Mouse (Mus musculus): ENCODE results near the gene Fance.
"Not testable (repeated sequence)": the region's sequence is repeated elsewhere in the genome, so short reads cannot be mapped to it uniquely, and the experiment has no call there.

The Fance gene

DNA sequence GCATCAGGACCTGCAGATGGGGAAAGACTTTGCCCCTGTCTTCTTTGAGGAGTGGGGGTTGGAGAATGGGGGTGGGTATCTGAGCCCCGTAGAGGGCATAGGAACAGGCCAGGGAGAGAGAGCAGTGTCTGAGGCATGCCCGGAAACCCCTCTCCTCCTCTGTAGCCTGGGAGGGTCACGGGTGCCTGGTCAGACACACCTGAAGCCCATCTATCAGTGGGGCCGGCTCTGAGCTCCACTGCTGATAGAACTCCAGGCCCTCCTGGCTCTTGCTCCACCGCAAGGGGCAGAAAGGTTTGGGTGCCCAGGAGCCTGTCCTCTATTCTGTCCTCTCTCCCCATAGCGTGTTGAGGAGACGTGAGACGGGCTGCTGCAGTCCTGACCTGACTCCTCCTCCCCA is 12.4 kb downstream of the Fance start:
- no peak for DNase-seq (ENCODE audit: extremely low spot score, low spot score)

DNA sequence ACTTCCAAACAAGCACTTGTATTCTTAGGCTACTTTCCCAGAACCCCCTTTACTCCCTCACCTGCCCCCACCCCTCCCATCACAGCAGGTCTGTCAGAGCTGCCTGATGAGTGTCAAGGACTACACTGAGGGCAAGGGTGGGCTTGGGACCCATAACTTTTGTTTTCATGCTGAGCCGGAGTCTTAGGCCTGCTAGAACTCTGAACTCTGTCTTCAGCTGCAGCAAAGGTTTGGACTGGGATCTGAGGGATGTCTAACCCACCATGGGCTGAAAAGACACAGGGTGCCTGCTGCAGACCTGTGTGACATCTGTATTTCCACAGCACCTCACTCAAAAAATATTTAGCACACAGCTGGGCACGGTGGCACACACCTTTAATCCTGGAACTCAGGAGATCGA is 13.6 kb downstream of the Fance start:
- DNase-seq (ENCODE audit: extremely low spot score, low spot score): no peak

DNA sequence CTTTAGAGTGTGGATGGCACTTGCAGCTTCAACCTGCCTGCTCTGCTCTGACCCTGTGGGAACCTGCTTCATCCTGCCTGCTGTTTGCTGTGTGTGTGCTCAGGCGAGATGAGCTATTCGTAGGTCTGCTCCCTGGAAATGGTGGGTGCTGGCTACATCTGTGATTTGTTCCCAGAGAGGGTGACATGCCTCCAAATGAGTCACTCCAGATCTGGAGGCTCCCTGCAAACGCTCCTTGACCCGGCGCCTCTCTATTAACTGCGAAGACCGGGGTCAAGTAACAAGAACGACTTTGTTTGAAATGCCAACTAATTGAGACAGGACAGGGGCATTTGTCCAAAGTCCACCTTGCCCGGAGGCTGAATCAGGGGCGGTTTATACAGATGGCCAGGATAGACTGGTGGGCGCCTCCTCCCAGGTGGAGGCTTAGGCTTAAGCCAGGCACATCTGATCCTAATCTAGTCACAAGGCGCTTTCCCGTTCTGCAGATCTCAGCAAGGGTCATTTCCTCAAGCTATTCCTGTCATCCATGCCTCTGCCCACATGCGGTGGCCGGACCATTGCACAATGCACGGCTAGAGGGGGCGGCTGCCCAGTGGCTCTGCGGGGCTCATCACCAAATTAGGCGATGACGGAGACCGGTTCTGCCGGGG is 14.5 kb downstream of the Fance start:
- no peak for DNase-seq (ENCODE audit: extremely low spot score, low spot score)

DNA sequence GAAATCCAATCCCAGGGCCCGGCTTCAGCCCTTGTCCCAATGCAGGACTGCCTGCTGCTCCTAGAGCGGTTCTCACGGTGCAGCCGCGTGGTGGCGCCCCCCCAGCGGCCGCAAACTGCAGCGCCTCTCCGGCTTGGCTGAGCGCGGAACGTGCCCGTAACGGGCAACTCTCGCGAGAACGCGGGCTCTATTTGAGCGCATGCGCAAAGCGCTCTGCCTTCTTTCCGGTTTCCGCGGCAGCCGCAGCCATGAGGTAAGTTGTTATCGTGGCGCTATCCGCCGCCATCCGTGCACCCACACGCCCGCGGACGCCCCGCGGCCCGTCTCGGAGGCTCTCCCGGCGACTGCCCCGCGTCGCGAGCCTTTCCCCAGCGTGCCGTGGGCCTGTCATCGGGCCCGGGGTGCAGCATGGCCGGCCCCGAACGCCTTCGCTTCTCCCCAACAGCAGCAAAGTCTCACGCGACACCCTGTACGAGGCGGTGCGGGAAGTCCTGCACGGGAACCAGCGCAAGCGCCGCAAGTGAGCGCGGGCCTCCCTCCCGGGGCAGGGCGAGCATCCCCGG is 15.1 kb downstream of the Fance start, which contains the start of gene Rpl10a:
Gene Rpl10a (plus strand): TSS at position 106 of the 563 bp plus-strand sequence.
- peak; percentile 99 for DNase-seq (ENCODE audit: extremely low spot score, low spot score)

DNA sequence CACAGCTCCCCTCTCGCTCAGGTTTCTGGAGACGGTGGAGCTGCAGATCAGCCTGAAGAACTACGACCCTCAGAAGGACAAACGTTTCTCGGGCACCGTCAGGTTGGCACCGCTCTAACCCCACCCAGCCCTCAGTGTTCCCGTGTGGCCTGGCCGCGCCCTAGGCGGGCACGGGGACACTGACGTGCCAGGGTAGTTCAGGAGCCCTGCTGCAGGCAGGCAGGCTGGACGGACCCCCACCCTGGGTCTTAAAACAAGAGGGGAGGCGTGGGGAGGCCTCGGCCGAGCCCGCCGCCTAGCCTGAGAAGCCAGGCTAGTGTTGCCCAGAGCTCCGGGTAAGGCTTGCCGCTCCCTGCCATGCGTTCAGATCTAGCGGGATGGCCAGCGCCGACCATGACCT is 15.6 kb downstream of the Fance start:
- peak; percentile 51 for DNase-seq (ENCODE audit: extremely low spot score, low spot score)

DNA sequence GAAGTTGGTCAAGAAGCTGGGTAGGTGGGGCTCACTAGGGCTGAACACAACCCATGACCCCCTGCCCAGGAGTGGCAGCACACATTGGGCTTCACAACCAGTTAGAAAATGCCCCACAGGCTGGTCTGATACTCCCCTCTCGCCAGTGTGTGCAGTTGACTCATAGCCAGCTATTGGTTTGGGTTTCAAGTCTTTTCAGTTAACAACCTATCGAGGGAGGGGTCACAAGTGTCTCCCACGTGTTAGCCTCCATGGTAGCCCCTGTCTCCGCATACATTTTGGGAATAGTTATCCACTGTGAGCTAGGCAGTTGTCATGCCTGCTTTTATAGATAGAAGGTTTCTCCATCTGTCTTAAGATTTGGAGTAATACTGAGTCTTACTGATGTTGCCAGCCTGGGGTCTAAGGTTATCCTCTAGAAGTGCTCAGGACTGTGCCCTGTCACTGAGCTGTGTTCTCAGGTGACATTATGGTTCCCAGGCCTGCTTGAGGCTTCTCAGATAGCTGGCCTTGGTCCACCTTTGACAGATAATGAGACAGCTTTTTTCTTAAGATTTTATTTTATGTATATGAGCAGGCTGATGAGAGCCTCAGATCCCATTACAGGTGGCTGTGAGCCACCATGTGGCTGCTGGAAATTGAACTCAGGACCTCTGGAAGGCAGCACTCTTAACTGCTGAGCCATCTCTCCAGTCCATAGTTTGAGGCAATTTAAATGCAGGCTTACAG is 16.3 kb downstream of the Fance start:
- no peak for DNase-seq (ENCODE audit: extremely low spot score, low spot score)

DNA sequence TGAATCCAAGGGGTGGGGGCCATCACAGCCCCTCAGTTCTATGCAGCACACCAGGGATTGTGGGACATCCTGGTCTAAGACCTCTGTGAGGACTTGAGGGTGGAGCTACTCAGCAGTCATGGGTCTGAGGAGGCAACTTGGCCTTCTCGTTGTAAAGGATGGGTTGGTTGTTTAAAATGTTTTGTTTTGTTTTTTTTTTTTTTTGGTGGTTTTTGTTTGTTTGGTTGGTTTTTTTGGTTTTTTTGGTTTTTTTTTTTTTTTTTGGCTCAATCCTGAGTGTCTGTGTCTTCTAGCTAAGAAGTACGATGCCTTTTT is 16.9 kb downstream of the Fance start:
- DNase-seq (ENCODE audit: extremely low spot score, low spot score): no peak

DNA sequence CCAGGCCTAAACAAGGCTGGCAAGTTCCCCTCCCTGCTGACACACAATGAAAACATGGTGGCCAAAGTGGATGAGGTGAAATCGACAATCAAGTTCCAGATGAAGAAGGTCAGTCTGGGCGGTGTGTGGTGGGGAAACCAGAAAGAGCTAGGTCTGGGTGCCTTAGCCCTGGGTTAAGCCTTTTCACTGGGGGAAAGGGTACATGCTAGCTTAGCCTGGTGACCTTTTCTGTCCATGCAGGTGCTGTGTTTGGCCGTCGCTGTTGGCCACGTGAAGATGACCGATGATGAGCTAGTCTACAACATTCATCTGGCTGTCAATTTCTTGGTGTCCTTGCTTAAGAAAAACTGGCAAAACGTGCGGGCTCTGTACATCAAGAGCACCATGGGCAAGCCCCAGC is 17.3 kb downstream of the Fance start:
- DNase-seq (ENCODE audit: extremely low spot score, low spot score): not testable (repeated sequence)

DNA sequence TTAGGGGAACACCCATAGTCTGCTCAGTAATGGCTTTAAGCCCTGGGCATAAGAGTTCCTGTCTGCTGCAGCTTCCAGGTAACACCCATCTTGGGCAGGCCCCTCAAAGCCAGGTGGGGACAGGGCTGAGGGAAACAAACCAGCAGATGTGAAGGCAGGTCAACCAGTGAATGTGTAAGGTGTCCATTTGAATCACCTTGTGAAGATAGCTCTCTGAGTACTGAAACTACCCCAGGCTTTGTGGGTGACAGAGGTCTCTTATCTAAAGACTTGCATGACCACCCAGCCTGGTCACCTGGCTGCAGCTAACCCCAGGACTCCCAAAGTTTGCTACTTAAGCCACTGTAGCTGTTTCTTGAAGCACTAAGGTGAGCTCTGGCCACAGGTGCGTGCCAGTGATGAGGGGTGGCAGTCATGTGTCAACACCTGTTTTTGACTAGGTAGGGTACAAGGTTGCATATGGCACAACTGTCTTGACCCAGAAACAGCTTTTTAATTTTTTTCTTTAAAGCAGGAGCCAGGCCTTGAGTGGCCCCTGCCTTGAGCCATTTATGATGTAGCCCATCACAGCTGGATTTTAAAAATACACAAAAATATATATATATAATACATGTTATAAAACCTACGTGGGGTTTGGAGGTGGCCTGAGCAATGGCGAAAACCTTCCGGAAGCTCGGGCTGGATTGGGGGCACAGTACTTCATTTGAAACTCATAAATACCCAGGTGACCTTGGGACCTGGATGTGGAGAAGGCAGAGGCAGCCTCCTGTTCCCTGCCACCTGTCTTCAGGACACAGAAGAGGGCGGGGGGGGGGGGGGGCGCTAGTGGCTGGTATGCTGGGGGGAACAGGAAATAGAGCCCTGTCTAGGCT is 18.2 kb downstream of the Fance start:
- no peak for DNase-seq (ENCODE audit: extremely low spot score, low spot score)

DNA sequence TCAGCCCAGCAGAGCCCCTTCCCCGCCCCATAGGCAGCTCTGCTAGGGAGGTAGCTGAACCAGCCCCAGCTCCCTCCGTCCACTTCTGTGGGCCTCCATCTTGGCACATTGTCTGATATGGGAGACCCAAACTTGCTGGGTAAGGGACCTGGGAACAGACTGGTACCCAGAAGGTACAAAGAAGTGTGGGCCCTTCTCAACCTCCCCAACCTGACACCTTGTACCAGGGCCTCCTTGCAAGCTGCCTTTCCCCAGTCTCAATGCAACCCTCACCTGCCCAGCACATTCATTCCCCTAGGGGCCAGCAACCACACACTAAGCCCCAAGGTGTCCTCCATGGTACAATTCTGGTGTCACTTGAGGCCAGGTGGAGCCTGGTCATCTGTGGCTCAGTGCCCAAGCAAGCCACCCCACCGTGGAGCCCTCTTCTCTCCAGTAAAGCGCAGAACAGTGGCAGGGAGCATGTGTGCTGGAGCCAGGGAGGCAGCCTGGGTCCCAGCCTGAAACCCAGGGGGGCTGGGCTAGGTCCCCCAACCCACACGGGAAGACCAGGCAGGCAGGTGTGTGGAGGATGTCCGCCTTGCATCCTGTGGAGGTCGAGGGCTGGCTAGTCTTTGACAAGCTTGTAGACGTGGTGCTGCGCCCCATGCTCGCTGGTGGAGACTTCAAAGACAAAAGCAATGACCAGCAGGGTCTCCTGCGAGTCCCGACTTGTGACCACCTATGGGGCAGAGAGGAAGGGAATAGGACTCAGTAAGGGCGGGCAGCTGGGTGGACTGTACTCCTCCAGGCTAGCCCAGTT is 19.0 kb downstream of the Fance start:
- DNase-seq (ENCODE audit: extremely low spot score, low spot score): no peak

DNA sequence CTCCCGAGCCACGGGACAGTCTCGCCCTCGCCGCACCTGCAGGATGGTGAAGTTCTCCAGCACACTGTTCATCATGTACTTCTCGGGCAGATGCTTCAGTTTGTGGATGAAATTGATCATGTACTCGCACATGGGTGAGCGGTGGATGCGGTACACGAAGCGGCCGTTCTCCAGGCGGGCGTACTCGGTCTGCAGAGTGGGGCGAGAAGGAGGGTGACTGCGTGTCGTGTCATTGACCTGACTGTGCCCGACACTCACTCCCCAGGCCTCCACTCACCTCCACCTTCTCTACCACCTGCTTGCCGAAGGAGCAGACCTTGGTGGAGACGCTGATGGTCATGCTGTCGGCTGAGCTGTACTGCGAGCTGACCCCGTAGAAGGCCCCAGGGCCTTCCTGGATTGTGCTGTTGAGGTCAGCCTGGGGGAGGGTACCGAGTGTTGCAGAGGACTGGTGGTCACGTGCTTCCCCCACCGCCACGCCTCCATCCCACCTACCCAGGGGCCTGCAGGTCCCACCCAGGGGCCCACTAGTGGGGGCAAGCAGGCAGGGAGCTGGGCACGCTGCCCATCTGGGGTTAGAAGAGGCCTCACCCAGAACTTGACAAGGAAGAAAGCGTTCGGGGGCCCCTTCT is 19.7 kb downstream of the Fance start:
- no peak for DNase-seq (ENCODE audit: extremely low spot score, low spot score)

DNA sequence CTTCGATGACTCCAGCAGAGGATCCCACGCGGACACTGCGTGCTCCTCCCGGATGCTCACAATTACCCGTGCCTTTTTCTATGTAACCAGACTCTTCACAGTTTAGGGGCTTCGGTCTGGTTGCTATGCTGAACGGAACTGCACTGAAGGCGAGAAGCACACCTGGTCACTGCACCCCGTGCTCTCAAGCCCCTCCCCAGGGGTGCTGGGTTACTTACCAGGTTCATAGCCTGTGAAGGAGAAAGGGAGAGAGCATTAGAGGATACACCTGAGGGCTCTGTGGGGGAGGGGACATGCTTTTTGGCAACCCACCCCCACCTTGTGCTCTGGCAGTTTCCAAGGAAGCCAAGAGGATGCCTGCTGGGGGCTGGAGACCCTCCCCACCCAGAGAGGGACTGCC is 21.9 kb downstream of the Fance start:
- DNase-seq (ENCODE audit: extremely low spot score, low spot score): no peak

DNA sequence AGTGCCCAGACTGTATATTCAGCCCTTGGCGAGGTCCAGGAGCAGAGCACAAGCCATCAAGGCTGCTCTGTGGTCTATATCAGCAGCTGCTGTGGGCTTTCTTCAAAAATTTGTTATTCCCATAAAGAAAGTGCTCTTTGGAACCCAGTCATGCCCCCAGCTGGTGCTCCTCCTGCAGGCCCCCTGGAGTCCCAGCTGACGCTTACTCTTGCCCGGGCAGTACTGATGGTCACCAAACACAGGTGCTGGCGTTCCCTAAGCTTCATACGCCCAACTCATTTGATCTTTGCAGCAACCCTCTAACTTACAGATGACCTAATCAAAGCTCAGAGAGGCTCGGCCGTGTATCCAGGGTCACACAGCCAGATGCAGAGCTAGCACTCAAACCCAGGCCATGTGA is 24.2 kb downstream of the Fance start:
- DNase-seq (ENCODE audit: extremely low spot score, low spot score): no peak

DNA sequence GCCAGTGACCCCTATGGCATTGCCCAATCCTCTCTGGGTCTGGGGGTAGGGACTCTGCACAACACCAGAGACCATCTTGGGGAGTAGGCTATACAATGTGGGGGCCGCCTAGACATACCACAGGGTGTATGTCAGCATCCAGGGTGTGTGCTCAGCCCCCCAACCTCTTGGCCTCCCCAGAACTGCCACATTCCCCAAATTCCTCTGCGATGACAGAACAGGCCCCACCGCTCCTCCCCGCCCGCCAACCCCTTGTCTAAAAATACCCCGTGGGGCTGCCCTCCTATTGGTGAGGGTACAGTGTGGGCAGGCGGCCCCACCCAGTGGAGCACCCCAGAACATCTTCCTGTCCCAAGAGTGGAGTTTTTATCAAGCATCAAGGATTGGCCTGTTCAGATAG is 27.3 kb downstream of the Fance start:
- no peak for DNase-seq (ENCODE audit: extremely low spot score, low spot score)

DNA sequence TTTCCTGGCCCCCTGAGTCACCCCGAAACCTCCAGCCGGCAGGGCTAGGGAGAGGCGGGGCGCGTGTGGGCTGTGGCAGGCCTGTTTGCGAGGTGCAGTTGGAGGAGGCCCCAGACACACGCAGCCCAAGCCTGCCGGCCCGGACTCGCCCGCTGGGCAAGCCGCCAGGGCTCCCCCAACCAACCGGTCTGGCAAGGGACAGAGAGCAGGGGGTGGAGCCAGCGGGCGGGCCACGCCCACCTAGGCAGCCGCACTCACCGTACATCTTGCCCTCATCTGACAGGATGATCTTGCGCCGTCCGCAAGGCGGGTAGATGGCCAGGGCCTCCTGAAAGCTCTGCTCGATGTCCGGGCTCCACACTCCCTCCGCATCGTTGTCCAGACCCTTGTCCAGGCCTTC is 27.8 kb downstream of the Fance start:
- DNase-seq (ENCODE audit: extremely low spot score, low spot score): peak; percentile 72

DNA sequence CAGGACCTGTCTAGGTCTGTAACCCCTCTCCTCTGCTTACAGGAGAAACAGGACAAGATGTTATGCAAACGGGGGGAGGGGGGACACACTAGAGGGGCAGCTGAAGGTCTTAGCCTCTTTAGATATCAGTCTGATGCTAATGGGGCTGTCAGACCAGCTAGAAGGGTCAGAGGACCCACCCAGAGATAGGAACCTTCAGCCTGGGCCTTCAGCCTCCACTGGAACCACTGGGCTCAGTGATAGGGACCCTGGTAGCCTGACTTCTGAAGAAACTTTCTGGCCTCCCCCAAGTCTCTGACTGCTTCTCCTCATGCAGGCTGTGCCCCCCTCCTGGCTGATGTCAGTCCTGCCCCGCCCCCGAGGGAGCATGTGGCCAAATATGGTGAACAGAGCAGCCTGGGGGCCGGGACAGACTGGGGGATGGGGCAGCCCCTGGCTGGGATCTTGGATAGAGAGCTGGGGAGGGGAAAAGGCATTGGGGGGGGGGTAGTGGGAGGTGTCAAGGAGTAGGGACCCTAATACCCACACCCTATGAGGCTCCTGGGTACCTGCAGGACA is 30.8 kb downstream of the Fance start:
- DNase-seq (ENCODE audit: extremely low spot score, low spot score): no peak

DNA sequence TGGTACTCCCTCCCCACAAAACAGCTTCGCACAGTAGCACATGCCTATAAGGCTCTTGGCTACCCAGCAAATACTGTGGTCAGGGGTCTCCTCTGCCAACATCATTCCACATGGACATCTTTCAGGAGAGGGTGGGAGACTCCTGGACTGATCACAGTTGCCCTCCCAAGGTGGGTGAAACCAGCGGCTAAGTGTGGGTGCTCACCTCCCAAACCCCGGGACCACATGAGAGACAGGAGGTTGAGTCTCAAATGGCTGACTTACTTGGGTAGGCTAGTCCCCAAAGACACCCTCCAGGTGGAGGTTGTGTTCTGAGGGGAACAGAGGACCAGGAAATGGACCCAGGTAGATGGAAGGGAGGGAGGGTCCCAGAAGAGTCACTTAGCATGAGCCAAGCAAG is 31.4 kb downstream of the Fance start:
- DNase-seq (ENCODE audit: extremely low spot score, low spot score): no peak

DNA sequence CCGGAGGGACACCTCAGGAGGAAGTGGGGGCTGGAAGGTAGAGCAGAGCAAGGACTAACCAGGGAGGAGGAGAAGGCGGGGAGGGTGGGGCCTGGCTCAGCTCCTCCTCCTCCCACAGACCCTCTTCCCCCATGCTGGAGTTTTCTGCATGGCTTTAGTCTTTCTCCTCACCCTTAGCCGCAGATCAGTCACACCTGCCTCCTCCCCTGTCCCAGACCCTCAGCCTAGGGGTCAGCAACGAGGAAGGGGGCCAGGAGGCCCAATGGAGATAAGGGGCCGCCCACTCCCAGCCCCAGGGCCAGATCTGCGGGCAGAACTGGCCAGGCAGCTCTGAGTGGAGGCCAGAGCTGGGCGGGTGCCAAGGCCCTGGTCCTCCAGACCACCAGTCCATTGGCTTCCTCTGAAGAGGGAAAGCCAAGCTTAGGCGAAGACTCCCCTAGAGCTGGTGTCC is 32.0 kb downstream of the Fance start:
- no peak for DNase-seq (ENCODE audit: extremely low spot score, low spot score)

DNA sequence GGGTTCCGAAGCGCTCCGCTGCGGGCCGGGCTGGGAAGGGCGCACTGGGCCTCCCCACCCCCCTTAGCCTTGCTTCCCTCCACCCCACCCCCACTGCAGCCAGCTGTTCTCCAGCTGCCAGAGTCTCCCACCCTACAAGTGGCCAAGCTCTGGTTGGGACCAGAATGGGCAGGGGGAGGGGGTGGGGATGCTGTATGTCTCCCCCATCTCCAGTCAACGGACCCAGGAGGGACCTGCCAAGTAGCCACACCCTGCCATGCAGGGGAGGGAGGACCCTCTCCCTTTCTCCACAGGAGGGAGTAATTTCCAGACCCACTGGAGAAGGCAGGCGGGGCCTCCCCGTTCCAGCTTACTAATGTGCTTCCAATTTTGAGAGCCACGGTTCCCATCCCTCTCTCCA is 32.6 kb downstream of the Fance start:
- DNase-seq (ENCODE audit: extremely low spot score, low spot score): no peak

DNA sequence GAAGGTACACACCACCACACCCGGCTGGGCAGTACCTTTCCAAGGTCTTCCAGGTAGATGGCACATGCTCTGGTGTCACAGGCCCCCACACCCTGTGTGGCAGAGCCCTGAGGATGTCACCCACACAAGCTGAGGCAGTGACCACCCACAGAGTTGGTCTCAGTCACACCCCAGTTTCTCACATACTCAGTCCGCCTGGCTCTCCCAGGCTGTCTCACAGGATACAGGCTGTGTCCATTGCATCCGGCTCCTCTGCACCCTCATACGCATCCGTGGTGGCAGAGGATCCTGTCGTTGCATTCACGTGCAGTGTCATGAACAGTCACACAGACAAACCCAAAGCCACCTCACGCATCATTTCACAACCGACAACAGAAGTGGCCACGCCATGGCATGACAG is 34.0 kb downstream of the Fance start:
- no peak for DNase-seq (ENCODE audit: extremely low spot score, low spot score)
